31 mouse cellular contexts compared by ENCODE assay signal in genomic region chrX:48226225-48226624, GRCm38 (mm10).
"Had no signal": no experiment of that assay in that cellular context is flagged by ENCODE, and none has a peak within 500 bp of the region (broad histone marks: within the 10 kb centered on the region; RNA-seq: fewer than 3 reads in every experiment).

No protein-coding gene starts in this region.

- H3K9ac ChIP-seq: limb, embryonic 12.5 days; limb, embryonic 13.5 days; limb, embryonic 15.5 days; liver, embryonic 13.5 days; liver, embryonic 14.5 days; liver, embryonic 15.5 days; lung, embryonic 14.5 days; lung, embryonic 15.5 days; midbrain, embryonic 12.5 days; midbrain, embryonic 13.5 days; midbrain, embryonic 15.5 days; neural tube, embryonic 12.5 days; neural tube, embryonic 13.5 days had no signal

- ATAC-seq: lung, postnatal 0 days; midbrain, embryonic 13.5 days; midbrain, embryonic 15.5 days; midbrain, embryonic 16.5 days had no signal

- H3K27ac ChIP-seq: left cerebral cortex, adult 2 months; limb, embryonic 10.5 days; limb, embryonic 12.5 days; limb, embryonic 13.5 days; limb, embryonic 15.5 days; liver, embryonic 13.5 days; liver, embryonic 14.5 days; liver, embryonic 15.5 days; lung, embryonic 15.5 days; macrophage; midbrain, embryonic 10.5 days; midbrain, embryonic 12.5 days; midbrain, embryonic 13.5 days; midbrain, embryonic 15.5 days; neural tube, embryonic 12.5 days; neural tube, embryonic 13.5 days had no signal

- H3K4me2 ChIP-seq: limb, embryonic 12.5 days; limb, embryonic 13.5 days; limb, embryonic 15.5 days; liver, embryonic 13.5 days; liver, embryonic 15.5 days; lung, embryonic 14.5 days; lung, embryonic 15.5 days; midbrain, embryonic 11.5 days; midbrain, embryonic 12.5 days; midbrain, embryonic 13.5 days; midbrain, embryonic 15.5 days; neural tube, embryonic 12.5 days; neural tube, embryonic 13.5 days had no signal

- H3K4me1 ChIP-seq: limb, embryonic 10.5 days; limb, embryonic 12.5 days; limb, embryonic 13.5 days; limb, embryonic 15.5 days; liver, embryonic 13.5 days; liver, embryonic 15.5 days; lung, embryonic 15.5 days; megakaryocyte, embryonic 14.5 days; midbrain, embryonic 10.5 days; midbrain, embryonic 12.5 days; midbrain, embryonic 13.5 days; midbrain, embryonic 15.5 days; neural tube, embryonic 12.5 days; neural tube, embryonic 13.5 days had no signal

- H3K9me3 ChIP-seq: limb, embryonic 10.5 days; limb, embryonic 12.5 days; limb, embryonic 13.5 days; limb, embryonic 15.5 days; liver, embryonic 13.5 days; liver, embryonic 15.5 days; lung, embryonic 15.5 days; midbrain, embryonic 10.5 days; midbrain, embryonic 12.5 days; midbrain, embryonic 13.5 days; midbrain, embryonic 15.5 days; neural tube, embryonic 12.5 days; neural tube, embryonic 13.5 days had no signal

- H3K36me3 ChIP-seq: limb, embryonic 10.5 days; limb, embryonic 12.5 days; limb, embryonic 13.5 days; limb, embryonic 15.5 days; liver, embryonic 13.5 days; liver, embryonic 15.5 days; lung, embryonic 15.5 days; midbrain, embryonic 10.5 days; midbrain, embryonic 12.5 days; midbrain, embryonic 13.5 days; midbrain, embryonic 15.5 days; neural tube, embryonic 12.5 days; neural tube, embryonic 13.5 days had no signal

- DNase-seq: left cerebral cortex, postnatal 4 days; liver; liver, embryonic 13.5 days; lung, adult 18-20 months; lung, adult 2 months; lung, embryonic 14.5 days; lung, postnatal 10 days; lung, postnatal 14 days; lung, postnatal 36 days; lung, postnatal 4 days; midbrain, embryonic 14.5 days had no signal

- H3K27me3 ChIP-seq: limb, embryonic 12.5 days; limb, embryonic 13.5 days; limb, embryonic 15.5 days; liver, embryonic 13.5 days; liver, embryonic 15.5 days; lung, embryonic 15.5 days; midbrain, embryonic 12.5 days; midbrain, embryonic 13.5 days; midbrain, embryonic 15.5 days; neural tube, embryonic 12.5 days; neural tube, embryonic 13.5 days had no signal

- H3K4me3 ChIP-seq: left cerebral cortex, adult 2 months; limb, embryonic 10.5 days; limb, embryonic 12.5 days; limb, embryonic 13.5 days; limb, embryonic 15.5 days; liver, embryonic 13.5 days; liver, embryonic 15.5 days; lung, embryonic 15.5 days; megakaryocyte, embryonic 14.5 days; midbrain, embryonic 10.5 days; midbrain, embryonic 12.5 days; midbrain, embryonic 13.5 days; midbrain, embryonic 15.5 days; myocyte; neural tube, embryonic 12.5 days; neural tube, embryonic 13.5 days had no signal
